Mouse (Mus musculus): ENCODE measurements around the gene Trpm4.

The Trpm4 gene

GRCm38 (mm10) chr7:45312686-45313453 lies 20.7 kb downstream of the Trpm4 start:
- DNase-seq (ENCODE audit: low spot score), result no peak

GRCm38 (mm10) chr7:45312023-45312422 lies 21.6 kb downstream of the Trpm4 start:
- DNase-seq (ENCODE audit: low spot score), result peak; percentile 62

- DNase-seq (ENCODE audit: low spot score), result no peak
Observed at GRCm38 (mm10) chr7:45309455-45309854, 24.1 kb downstream of the Trpm4 start.

GRCm38 (mm10) chr7:45308551-45309240 lies 24.9 kb downstream of the Trpm4 start:
- no peak for DNase-seq (ENCODE audit: low spot score)

GRCm38 (mm10) chr7:45305275-45305674 lies 28.3 kb downstream of the Trpm4 start:
- DNase-seq (ENCODE audit: low spot score), result no peak

GRCm38 (mm10) chr7:45304869-45305268 lies 28.7 kb downstream of the Trpm4 start:
- no peak for DNase-seq (ENCODE audit: low spot score)

- no peak for DNase-seq (ENCODE audit: low spot score)
Observed at GRCm38 (mm10) chr7:45302626-45303025, 31.0 kb downstream of the Trpm4 start.

GRCm38 (mm10) chr7:45300270-45300669 lies 33.3 kb downstream of the Trpm4 start:
- DNase-seq (ENCODE audit: low spot score), result no peak

GRCm38 (mm10) chr7:45299752-45300151 lies 33.8 kb downstream of the Trpm4 start:
- no peak for DNase-seq (ENCODE audit: low spot score)

- DNase-seq (ENCODE audit: low spot score), result no peak
Observed at GRCm38 (mm10) chr7:45297563-45297962, 36.0 kb downstream of the Trpm4 start.

- DNase-seq (ENCODE audit: low spot score), result no peak
Observed at GRCm38 (mm10) chr7:45296626-45297025, 37.0 kb downstream of the Trpm4 start.

GRCm38 (mm10) chr7:45286486-45286885 lies 47.1 kb downstream of the Trpm4 start:
- DNase-seq (ENCODE audit: low spot score), result no peak

GRCm38 (mm10) chr7:45277136-45277760 lies 56.3 kb downstream of the Trpm4 start, which contains the start of gene Slc6a21:
TSS of gene Slc6a21 (plus strand) at chr7:45277513.
- DNase-seq (ENCODE audit: low spot score), result peak; percentile 28

- DNase-seq (ENCODE audit: low spot score), result no peak
Observed at GRCm38 (mm10) chr7:45273672-45274071, 59.9 kb downstream of the Trpm4 start.

GRCm38 (mm10) chr7:45272786-45273412 lies 60.7 kb downstream of the Trpm4 start:
- DNase-seq (ENCODE audit: low spot score), result no peak

GRCm38 (mm10) chr7:45265518-45265917 lies 68.1 kb downstream of the Trpm4 start:
- DNase-seq (ENCODE audit: low spot score), result no peak

GRCm38 (mm10) chr7:45264348-45264747 lies 69.2 kb downstream of the Trpm4 start:
- DNase-seq (ENCODE audit: low spot score), result no peak

- DNase-seq (ENCODE audit: low spot score), result no peak
Observed at GRCm38 (mm10) chr7:45263006-45263607, 70.5 kb downstream of the Trpm4 start.

- no peak for DNase-seq (ENCODE audit: low spot score)
Observed at GRCm38 (mm10) chr7:45262266-45262665, 71.3 kb downstream of the Trpm4 start.

- DNase-seq (ENCODE audit: low spot score), result no peak
Observed at GRCm38 (mm10) chr7:45259281-45259680, 74.3 kb downstream of the Trpm4 start.

- no peak for DNase-seq (ENCODE audit: low spot score)
Observed at GRCm38 (mm10) chr7:45257063-45257840, 76.3 kb downstream of the Trpm4 start.

All from ovary, adult 18-20 months (tissue).